Mouse (Mus musculus) liver, postnatal 0 days (tissue): ENCODE measurements around the gene Qtrt1. TPM values are rescaled to one million over a fixed set of nuclear protein-coding genes. Genes with fewer than 3 reads are reported as not detected.
"Not testable (repeated sequence)": the region's sequence is repeated elsewhere in the genome, so short reads cannot be mapped to it uniquely, and the experiment has no call there.

Source experiments
- ATAC-seq: fragments of 200-750 bp; cut with Nextera tagmentation; 2 replicates; pipeline ENCODE4 v1.8.0; 2017; ENCODE audit warnings: mild to moderate bottlenecking, moderate library complexity
- DNase-seq: peaks from one replicate; pipeline ENCODE4 v3.0.0-alpha.2; 2016
- H3K27ac ChIP-seq: fragments of 300-500 bp; sonication (generic); 2 replicates; pipeline ENCODE4 v1.5.1; 2014; ENCODE audit warnings: antibody characterized with exemption, moderate library complexity, mild to moderate bottlenecking, low read depth
- H3K27me3 ChIP-seq: fragments of 300-500 bp; sonication (generic); 2 replicates; pipeline ENCODE4 v1.6.1; 2014; ENCODE audit warnings: low read length, control low read depth, mixed read lengths; ENCODE audit not compliant: insufficient read depth
- H3K36me3 ChIP-seq: fragments of 300-500 bp; sonication (generic); replicated peaks from 2 replicates; pipeline ENCODE4 v1.6.1; 2014; ENCODE audit warnings: mild to moderate bottlenecking, control low read depth, low read length, moderate library complexity, mixed read lengths; ENCODE audit not compliant: insufficient read depth
- H3K4me1 ChIP-seq: fragments of 300-500 bp; sonication (generic); 2 replicates; pipeline ENCODE4 v1.6.1; 2014; ENCODE audit warnings: antibody characterized with exemption, mild to moderate bottlenecking, control low read depth; ENCODE audit not compliant: insufficient read depth
- H3K4me2 ChIP-seq: fragments of 300-500 bp; sonication (generic); 2 replicates; pipeline ENCODE4 v1.6.1; 2014; ENCODE audit warnings: low read depth, mild to moderate bottlenecking, low read length, moderate library complexity, mixed read lengths
- H3K4me3 ChIP-seq: fragments of 300-500 bp; sonication (generic); 2 replicates; pipeline ENCODE4 v1.5.1; 2014; ENCODE audit warnings: low read depth, low read length
- H3K9ac ChIP-seq: fragments of 300-500 bp; sonication (generic); replicated peaks from 2 replicates; pipeline ENCODE4 v1.6.1; 2014; ENCODE audit warnings: mild to moderate bottlenecking, moderate library complexity
- H3K9me3 ChIP-seq: fragments of 300-500 bp; sonication (generic); 2 replicates; pipeline ENCODE4 v1.6.1; 2016; ENCODE audit warnings: mild to moderate bottlenecking, control low read depth, low read length, mixed read lengths
- CTCF ChIP-seq: sonication (generic); IDR thresholded peaks from 2 replicates; pipeline ENCODE4 v1.5.1; 2016; ENCODE audit warnings: antibody characterized with exemption, low read depth
- EP300 ChIP-seq: IDR thresholded peaks from 2 replicates; pipeline ENCODE4 v1.6.1; 2016; ENCODE audit warnings: antibody characterized with exemption, low read depth, mild to moderate bottlenecking
- WGBS: fragments of 180-500 bp; shearing (Covaris S2); extraction: QIAGEN DNeasy Blood & Tissue Kit; methylation state at CpG from one replicate; pipeline ENCODE4 v1.1.7; 2014; ENCODE audit not compliant: insufficient replicate concordance; 5-methylcytosine and 5-hydroxymethylcytosine counted together
- polyA plus RNA-seq: library from polyadenylated mRNA; unstranded; fragments of >200 nt; fragmentation: Nextera tagmentation; extraction: Ambion mirVana; gene quantifications from 2 replicates; pipeline ENCODE4 v1.2.1, GENCODE M21; 2015

Gene Qtrt1
- polyA plus RNA-seq, 1 experiment from 2014 or later, result 13.7 TPM

- TF ChIP-seq EP300 (no peak), CTCF (no peak)
- peaks cover 56% of the 10 kb centered on the region for H3K36me3 ChIP-seq
- ATAC-seq (0 out of 2 replicates have a peak, but pooled peaks have one; percentile 14), DNase-seq (no peak)
- no peak overlapping the region for H3K4me3 ChIP-seq
- peak overlapping the region; percentile 45 for H3K27ac ChIP-seq
- no peak overlapping the region for H3K9ac ChIP-seq
- no peaks in the 10 kb centered on the region for H3K9me3 ChIP-seq
- H3K4me1 ChIP-seq, result peaks cover 12% of the 10 kb centered on the region
- WGBS, result 71% methylated on average over 3 of the region's 3 CpGs
- H3K27me3 ChIP-seq, result no peaks in the 10 kb centered on the region
- H3K4me2 ChIP-seq, result no peak overlapping the region
Measured at GRCm38 (mm10) chr9:21463766-21464564, 52.3 kb downstream of the Qtrt1 start.

- H3K27ac ChIP-seq, H3K27me3 ChIP-seq, H3K9me3 ChIP-seq, H3K4me3 ChIP-seq, H3K4me2 ChIP-seq, H3K9ac ChIP-seq, DNase-seq, ATAC-seq: not testable (repeated sequence)
- Histone ChIP-seq H3K36me3 (peaks cover 57% of the 10 kb centered on the region), H3K4me1 (peaks cover 12% of the 10 kb centered on the region)
- 89% methylated on average over 7 of the region's 7 CpGs for WGBS
Measured at GRCm38 (mm10) chr9:21464565-21464928, 52.9 kb downstream of the Qtrt1 start.

GRCm38 (mm10) chr9:21469032-21470024 is 57.7 kb downstream of the Qtrt1 start:
- WGBS, result 80% methylated on average over 19 of the region's 20 CpGs
- H3K27ac ChIP-seq, result no peak overlapping the region
- H3K36me3 ChIP-seq, result peaks cover 75% of the 10 kb centered on the region
- H3K9me3 ChIP-seq, result no peaks in the 10 kb centered on the region
- no peaks in the 10 kb centered on the region for H3K27me3 ChIP-seq
- no peak overlapping the region for H3K4me3 ChIP-seq
- H3K9ac ChIP-seq, result no peak overlapping the region
- TF ChIP-seq EP300 (no peak), CTCF (peak; percentile 80)
- DNase-seq (peak; percentile 65), ATAC-seq (peak; percentile 31; the same call in 1 of the 2 replicates)
- H3K4me2 ChIP-seq, result no peak overlapping the region
- H3K4me1 ChIP-seq, result no peaks in the 10 kb centered on the region

Other genes starting within 250 kb of the Qtrt1 start
- gene Pde4a, start 246.1 kb upstream of the Qtrt1 start, polyA plus RNA-seq, result 1.4 and 1.5 TPM in 2 replicates
- gene Keap1, start 172.5 kb upstream of the Qtrt1 start, polyA plus RNA-seq, result 22.9 and 26.5 TPM in 2 replicates
- 0.08 and 0.17 TPM in 2 replicates for gene S1pr5, start 163.4 kb upstream of the Qtrt1 start, polyA plus RNA-seq
- gene Atg4d, start 146.5 kb upstream of the Qtrt1 start, polyA plus RNA-seq, result 49.3 and 51.2 TPM in 2 replicates
- 4.7 and 5.3 TPM in 2 replicates for gene Kri1, start 123.9 kb upstream of the Qtrt1 start, polyA plus RNA-seq
- 74.3 and 76.6 TPM in 2 replicates for gene Cdkn2d, start 120.4 kb upstream of the Qtrt1 start, polyA plus RNA-seq
- 0.32 and 0.54 TPM in 2 replicates for gene Ap1m2, start 99.5 kb upstream of the Qtrt1 start, polyA plus RNA-seq
- 12.8 and 14.4 TPM in 2 replicates for gene Slc44a2, start 91.1 kb upstream of the Qtrt1 start, polyA plus RNA-seq
- 19.1 and 23.5 TPM in 2 replicates for gene Ilf3, start 44.0 kb upstream of the Qtrt1 start, polyA plus RNA-seq
- gene Dnm2, start 13.1 kb downstream of the Qtrt1 start, polyA plus RNA-seq, result 29.5 and 35.2 TPM in 2 replicates
- 34.6 and 38.0 TPM in 2 replicates for gene Tmed1, start 98.4 kb downstream of the Qtrt1 start, polyA plus RNA-seq
- gene AB124611, start 114.3 kb downstream of the Qtrt1 start, polyA plus RNA-seq, result 13.6 and 14.2 TPM in 2 replicates
- gene Carm1, start 135.1 kb downstream of the Qtrt1 start, polyA plus RNA-seq, result 8.6 TPM in 2 replicates
- 12.5 and 13.0 TPM in 2 replicates for gene Timm29, start 180.9 kb downstream of the Qtrt1 start, polyA plus RNA-seq
- gene Yipf2, start 181.0 kb downstream of the Qtrt1 start, polyA plus RNA-seq, result 7.8 and 8.5 TPM in 2 replicates
- 12.8 and 14.3 TPM in 2 replicates for gene Smarca4, start 204.3 kb downstream of the Qtrt1 start, polyA plus RNA-seq